21 mouse cellular contexts compared by ENCODE assay signal in genomic region chr9:34667182-34667581, GRCm38 (mm10).
DNase-seq lines count a peak whose midpoint lies in the region; ATAC-seq and TF ChIP-seq lines count a peak whose summit lies in the region.
"Had no signal": no experiment of that assay in that cellular context is flagged by ENCODE, and none has a peak within 500 bp of the region (broad histone marks: within the 10 kb centered on the region; RNA-seq: fewer than 3 reads in every experiment).

No protein-coding gene starts in this region.

- no peaks in the 10 kb centered on the region for H3K27me3 ChIP-seq in kidney, postnatal 0 days (ENCODE audit: insufficient read depth, low read length)
- H3K27me3 ChIP-seq in lung, embryonic 15.5 days = no peaks in the 10 kb centered on the region
- no peaks in the 10 kb centered on the region for H3K27me3 ChIP-seq in lung, postnatal 0 days (replicated peaks; ENCODE audit: insufficient read depth, low read length)
- H3K27me3 ChIP-seq: embryonic facial prominence, embryonic 12.5 days; forebrain, embryonic 15.5 days; Patski had no signal

- no peak overlapping the region for H3K4me2 ChIP-seq in kidney, postnatal 0 days (ENCODE audit: low read length)
- H3K4me2 ChIP-seq in lung, embryonic 15.5 days = no peak overlapping the region
- H3K4me2 ChIP-seq in lung, postnatal 0 days (replicated peaks; ENCODE audit: low read depth, low read length) = no peak overlapping the region
- H3K4me2 ChIP-seq: embryonic facial prominence, embryonic 12.5 days; forebrain, embryonic 13.5 days; forebrain, embryonic 15.5 days had no signal

- no peaks in the 10 kb centered on the region for H3K36me3 ChIP-seq in kidney, postnatal 0 days (ENCODE audit: insufficient read depth, low read length)
- no peaks in the 10 kb centered on the region for H3K36me3 ChIP-seq in lung, embryonic 15.5 days
- no peaks in the 10 kb centered on the region for H3K36me3 ChIP-seq in lung, postnatal 0 days (ENCODE audit: insufficient read depth, low read length)
- H3K36me3 ChIP-seq: embryonic facial prominence, embryonic 10.5 days; embryonic facial prominence, embryonic 12.5 days; forebrain, embryonic 15.5 days had no signal

- TF ChIP-seq EP300 in lung, postnatal 0 days (IDR thresholded peaks at IDR 0.05) = no peak

- H3K27ac ChIP-seq in kidney, postnatal 0 days = no peak overlapping the region
- no peak overlapping the region for H3K27ac ChIP-seq in lung, embryonic 15.5 days
- no peak overlapping the region for H3K27ac ChIP-seq in lung, postnatal 0 days (ENCODE audit: low read length)
- H3K27ac ChIP-seq: embryonic facial prominence, embryonic 10.5 days; embryonic facial prominence, embryonic 12.5 days; forebrain, embryonic 13.5 days; forebrain, embryonic 15.5 days had no signal

- no peak for ATAC-seq in kidney, postnatal 0 days (replicated peaks; ENCODE audit: low FRiP score, low read depth)
- peak; percentile 61; the same call in 1 of the 2 replicates for ATAC-seq in lung, embryonic 15.5 days (ENCODE audit: borderline replicate concordance, extremely low read depth, low FRiP score, low TSS enrichment)
- ATAC-seq in lung, postnatal 0 days = peak; percentile 50; the same call in 1 of the 2 replicates
- ATAC-seq: activated CD4-positive, CD25-positive, alpha-beta regulatory T cell, adult 4 months; forebrain, embryonic 13.5 days; forebrain, embryonic 15.5 days; forebrain, postnatal 0 days; Patski had no signal

- H3K9ac ChIP-seq in kidney, postnatal 0 days (ENCODE audit: low read depth, low read length) = no peak overlapping the region
- no peak overlapping the region for H3K9ac ChIP-seq in lung, embryonic 15.5 days
- H3K9ac ChIP-seq in lung, postnatal 0 days (replicated peaks; ENCODE audit: low read depth) = no peak overlapping the region
- H3K9ac ChIP-seq: embryonic facial prominence, embryonic 12.5 days; forebrain, embryonic 13.5 days; forebrain, embryonic 15.5 days; forebrain, postnatal 0 days had no signal

- TF ChIP-seq CTCF in kidney, postnatal 0 days (IDR thresholded peaks at IDR 0.05; ENCODE audit: low read depth) = no peak
- no peak for TF ChIP-seq CTCF in lung, postnatal 0 days (IDR thresholded peaks at IDR 0.05)

- H3K4me3 ChIP-seq in kidney, postnatal 0 days (replicated peaks; ENCODE audit: low read depth, low read length) = no peak overlapping the region
- H3K4me3 ChIP-seq in lung, embryonic 15.5 days = no peak overlapping the region
- H3K4me3 ChIP-seq in lung, postnatal 0 days (ENCODE audit: low read depth, low read length) = no peak overlapping the region
- H3K4me3 ChIP-seq: embryonic facial prominence, embryonic 10.5 days; embryonic facial prominence, embryonic 12.5 days; forebrain, embryonic 13.5 days; forebrain, embryonic 15.5 days had no signal

- peak; percentile 33 for DNase-seq in kidney, postnatal 0 days (ENCODE audit: low spot score)
- DNase-seq in kidney, adult 9 months = no peak
- no peak for DNase-seq in lung, adult 18-20 months
- DNase-seq in lung, postnatal 0 days (ENCODE audit: low spot score) = peak; percentile 51
- no peak for DNase-seq in lung, postnatal 25 days (ENCODE audit: low spot score)
- DNase-seq: adrenal gland, adult 8-10 months; adrenal gland, postnatal 14 days; adrenal gland, postnatal 36 days; cerebellum, adult 11-12 months; cerebellum, adult 2 months; cerebellum, adult 9-10 months; cerebellum, postnatal 10 days; cerebellum, postnatal 25 days; forebrain, postnatal 0 days had no signal

- no peaks in the 10 kb centered on the region for H3K9me3 ChIP-seq in kidney, postnatal 0 days (replicated peaks; ENCODE audit: low read length)
- no peaks in the 10 kb centered on the region for H3K9me3 ChIP-seq in lung, embryonic 15.5 days
- no peaks in the 10 kb centered on the region for H3K9me3 ChIP-seq in lung, postnatal 0 days (ENCODE audit: low read length)
- H3K9me3 ChIP-seq: embryonic facial prominence, embryonic 10.5 days; embryonic facial prominence, embryonic 12.5 days; forebrain, embryonic 13.5 days; forebrain, embryonic 15.5 days had no signal

- 63% methylated on average over 1 of the region's 1 CpGs for WGBS in kidney, postnatal 0 days
- 45% methylated on average over 1 of the region's 1 CpGs for WGBS in lung, embryonic 15.5 days
- WGBS in lung, postnatal 0 days = 47% methylated on average over 1 of the region's 1 CpGs

- H3K4me1 ChIP-seq in kidney, postnatal 0 days (replicated peaks; ENCODE audit: insufficient read depth, low read length) = no peaks in the 10 kb centered on the region
- H3K4me1 ChIP-seq in lung, embryonic 15.5 days = peaks cover 20% of the 10 kb centered on the region
- no peaks in the 10 kb centered on the region for H3K4me1 ChIP-seq in lung, postnatal 0 days (ENCODE audit: insufficient read depth, low read depth, low read length)

Comparison
In these comparisons a context has a peak if more than half of its experiments do, and no peak if none do; other contexts are left out.
1. DNase-seq: peak in kidney, postnatal 0 days (single experiment) and lung, postnatal 0 days (single experiment); none in kidney, adult 9 months (single experiment), lung, adult 18-20 months (0 of 2) and lung, postnatal 25 days (single experiment).